Mouse (Mus musculus) liver, adult 2 months (tissue): Measurements from ENCODE around the gene Gm13090.

Experiments
- CTCF ChIP-seq: fragments of 200-500 bp; IDR thresholded peaks from 2 replicates; pipeline ENCODE4 v1.5.1; 2011; ENCODE audit warnings: low read depth, low read length, control low read depth
- POLR2A ChIP-seq: fragments of 200-500 bp; IDR thresholded peaks from 2 replicates; pipeline ENCODE4 v1.6.1; 2011; ENCODE audit warnings: low read length, control low read depth; ENCODE audit not compliant: insufficient read depth; ENCODE audit errors: extremely low read depth

GRCm38 (mm10) chr4:151118883-151119282, 29.5 kb downstream of the Gm13090 start:
- no peak for TF ChIP-seq CTCF
- no peak for TF ChIP-seq POLR2A
